Mouse (Mus musculus) myocyte (in vitro differentiated cells): ENCODE measurements around the gene Kitl. TPM values are rescaled to one million over a fixed set of nuclear protein-coding genes. Genes with fewer than 3 reads are reported as not detected.
A peak's percentile ranks its signal among the peaks of the same experiment; 100 is the strongest.

ENCODE experiments used
- H3K27me3 ChIP-seq: one replicate; pipeline ENCODE4 v1.6.1; 2011; ENCODE audit not compliant: control insufficient read depth, insufficient read depth, insufficient read length
- H3K36me3 ChIP-seq: one replicate; pipeline ENCODE4 v1.6.1; 2011; ENCODE audit not compliant: control insufficient read depth, insufficient read depth
- H3K4me2 ChIP-seq: one replicate; pipeline ENCODE4 v1.6.1; 2011; ENCODE audit warnings: low read depth, control low read depth
- H3K4me3 ChIP-seq: one replicate; pipeline ENCODE4 v1.5.1; 2011; ENCODE audit warnings: mild to moderate bottlenecking, control low read depth, moderate library complexity
- H3K79me2 ChIP-seq: one replicate; pipeline ENCODE4 v1.6.1; 2011; ENCODE audit not compliant: control insufficient read depth, insufficient read depth
- H3ac ChIP-seq: one replicate; pipeline ENCODE4 v1.6.1; 2011; ENCODE audit not compliant: control insufficient read depth, insufficient read length
- CEBPB ChIP-seq: IDR thresholded peaks from 2 replicates; pipeline ENCODE4 v1.6.1; 2011; ENCODE audit warnings: mild to moderate bottlenecking, moderate library complexity; ENCODE audit not compliant: poor library complexity, insufficient read depth, severe bottlenecking
- E2F4 ChIP-seq: IDR thresholded peaks from one replicate; pipeline ENCODE4 v1.6.1; 2011; ENCODE audit warnings: mild to moderate bottlenecking, control low read depth, moderate library complexity; ENCODE audit not compliant: insufficient read depth
- MAX ChIP-seq: IDR thresholded peaks from one replicate; pipeline ENCODE4 v1.6.1; 2011; ENCODE audit warnings: low read depth, mild to moderate bottlenecking, control low read depth
- MYOD1 ChIP-seq, 3 experiments: IDR thresholded peaks; one replicate each; pipeline ENCODE4 v1.6.1; 2011; ENCODE audit warnings: control low read depth in 2 of 3, low read depth in 2 of 3, mild to moderate bottlenecking in 2 of 3, moderate library complexity in 1 of 3; ENCODE audit not compliant: insufficient read length in 2 of 3, control insufficient read depth in 1 of 3
- MYOG ChIP-seq, 3 experiments: IDR thresholded peaks; one replicate each; pipeline ENCODE4 v1.6.1; 2011; ENCODE audit warnings: control low read depth in 2 of 3, low read depth in 2 of 3, mild to moderate bottlenecking in 2 of 3; ENCODE audit not compliant: insufficient read length in 2 of 3, control insufficient read depth in 1 of 3, insufficient read depth in 1 of 3
- POLR2A ChIP-seq: IDR thresholded peaks from one replicate; pipeline ENCODE4 v1.6.1; 2011; ENCODE audit warnings: low read depth, mild to moderate bottlenecking, control low read depth, moderate library complexity; ENCODE audit not compliant: insufficient read length
- POLR2AphosphoS2 ChIP-seq: IDR thresholded peaks from one replicate; pipeline ENCODE4 v1.6.1; 2011; ENCODE audit warnings: low read depth, control low read depth; ENCODE audit not compliant: insufficient read length
- REST ChIP-seq: IDR thresholded peaks from one replicate; pipeline ENCODE4 v1.6.1; 2011; ENCODE audit warnings: mild to moderate bottlenecking, control low read depth, moderate library complexity; ENCODE audit not compliant: insufficient read depth, insufficient read length
- SRF ChIP-seq: IDR thresholded peaks from one replicate; pipeline ENCODE4 v1.6.1; 2011; ENCODE audit warnings: low read depth; ENCODE audit not compliant: control insufficient read depth, insufficient read length
- TCF12 ChIP-seq: IDR thresholded peaks from one replicate; pipeline ENCODE4 v1.6.1; 2011; ENCODE audit warnings: mild to moderate bottlenecking, control low read depth; ENCODE audit not compliant: poor library complexity, insufficient read depth, severe bottlenecking
- TCF3 ChIP-seq: IDR thresholded peaks from one replicate; pipeline ENCODE4 v1.6.1; 2011; ENCODE audit warnings: low read depth, control low read depth; ENCODE audit not compliant: insufficient read length
- USF1 ChIP-seq: IDR thresholded peaks from one replicate; pipeline ENCODE4 v1.6.1; 2011; ENCODE audit warnings: low read depth, mild to moderate bottlenecking, control low read depth, moderate library complexity
- polyA plus RNA-seq: library from polyadenylated mRNA; unstranded; fragments of >200 nt; fragmentation: generic; extraction: Trizol; gene quantifications from one replicate; pipeline ENCODE4 v1.2.1, GENCODE M21; 2012; ENCODE audit warnings: missing spikeins

Kitl gene
- polyA plus RNA-seq = 1.6 TPM

DNA sequence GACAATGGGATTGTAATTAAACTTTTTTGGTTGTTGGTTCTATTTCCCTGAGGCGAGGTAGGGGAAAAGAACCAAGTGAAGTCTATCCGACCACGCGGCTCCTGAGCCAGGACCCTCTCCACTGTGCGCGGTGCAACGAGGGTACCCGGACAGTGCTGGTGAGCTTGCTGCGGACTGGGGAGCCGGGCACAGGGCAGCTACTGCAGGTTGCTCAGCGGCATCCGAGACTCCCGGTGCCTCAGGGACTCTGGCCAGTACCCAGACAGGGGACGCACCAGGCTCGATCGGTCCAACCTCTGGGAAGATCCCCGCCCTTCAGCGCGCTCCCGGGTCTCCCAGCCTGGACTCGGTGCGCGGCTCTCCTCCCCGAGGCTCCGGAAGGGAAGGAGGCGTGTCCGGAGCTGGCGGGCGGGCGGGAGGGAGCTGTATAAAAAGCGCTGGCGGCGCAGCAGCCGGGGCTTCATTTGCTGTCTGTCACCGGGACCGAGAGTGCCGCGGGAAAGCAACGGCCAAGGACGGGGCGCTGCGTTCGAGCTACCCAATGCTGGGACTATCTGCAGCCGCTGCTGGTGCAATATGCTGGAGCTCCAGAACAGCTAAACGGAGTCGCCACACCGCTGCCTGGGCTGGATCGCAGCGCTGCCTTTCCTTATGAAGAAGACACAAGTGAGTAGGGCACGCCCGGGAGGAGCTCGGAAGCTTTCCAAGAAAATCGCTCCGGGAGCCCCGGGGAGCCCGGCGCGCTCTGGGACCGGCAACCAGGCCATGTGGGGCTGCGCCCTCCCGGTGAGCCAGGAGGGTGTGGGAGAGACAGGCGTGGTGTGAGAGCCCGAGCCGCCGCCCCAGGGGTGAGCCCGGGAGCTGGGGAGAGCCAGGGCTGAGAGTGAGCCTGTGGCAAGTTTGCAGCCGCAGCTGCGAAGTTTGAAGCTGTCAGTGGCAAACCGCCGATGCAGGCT lies at the start of gene Kitl:
Gene Kitl (plus strand): TSS at position 261 of the 956 bp plus-strand sequence.
- H3ac ChIP-seq = peak within 1 kb of the TSS; percentile 9
- no peaks in the 10 kb centered on the region for H3K27me3 ChIP-seq
- TF ChIP-seq TCF3 = no peak
- TF ChIP-seq POLR2A = peak; percentile 84
- TF ChIP-seq POLR2AphosphoS2 = peak; percentile 72
- peak in 1 of 3 experiments; percentile 12 for TF ChIP-seq MYOD1 (IDR thresholded peaks at IDR 0.05; ENCODE audit: control insufficient read depth in 1 of 3, insufficient read length in 2 of 3, low read depth in 2 of 3)
- TF ChIP-seq MYOG (IDR thresholded peaks at IDR 0.05; ENCODE audit: control insufficient read depth in 1 of 3, insufficient read depth in 1 of 3, insufficient read length in 2 of 3, low read depth in 2 of 3) = peak in 1 of 3 experiments; percentile 28
- TF ChIP-seq USF1 = no peak
- H3K4me3 ChIP-seq = peak within 1 kb of the TSS; percentile 60
- no peaks in the 10 kb centered on the region for H3K36me3 ChIP-seq
- H3K79me2 ChIP-seq = no peaks in the 10 kb centered on the region
- H3K4me2 ChIP-seq = peak within 1 kb of the TSS; percentile 72

DNA sequence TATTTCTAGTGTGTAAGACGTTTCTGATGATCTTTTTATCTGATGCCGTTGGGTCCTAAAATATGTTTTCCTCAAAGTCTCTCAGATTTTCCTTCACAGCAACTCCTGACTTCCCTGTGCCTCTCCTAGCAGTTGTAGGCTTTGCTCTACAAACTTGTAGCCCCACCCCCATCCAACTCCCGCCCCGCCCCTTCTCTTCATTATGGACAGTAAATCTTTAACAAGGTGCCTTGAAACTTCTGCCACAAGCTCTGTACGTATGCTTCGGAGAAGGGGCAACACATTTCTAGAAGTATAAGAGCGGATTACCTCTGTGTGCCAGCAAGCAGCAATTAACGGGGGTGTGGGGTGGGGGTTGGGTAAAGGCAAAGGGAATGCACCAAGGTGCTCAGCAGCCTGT lies 42.6 kb upstream of the Kitl start:
- H3K27me3 ChIP-seq = no peaks in the 10 kb centered on the region
- no peak overlapping the region for H3K4me2 ChIP-seq
- H3K4me3 ChIP-seq = no peak overlapping the region
- H3K79me2 ChIP-seq = no peaks in the 10 kb centered on the region
- H3ac ChIP-seq = no peak overlapping the region
- TF ChIP-seq USF1 (no peak), TCF12 (no peak), MYOG (IDR thresholded peaks at IDR 0.05; ENCODE audit: control insufficient read depth in 1 of 3, insufficient read depth in 1 of 3, insufficient read length in 2 of 3, low read depth in 2 of 3) (no peak), POLR2AphosphoS2 (no peak), E2F4 (no peak), CEBPB (no peak), MYOD1 (IDR thresholded peaks at IDR 0.05; ENCODE audit: control insufficient read depth in 1 of 3, insufficient read length in 2 of 3, low read depth in 2 of 3) (no peak), MAX (no peak), SRF (no peak), TCF3 (no peak), POLR2A (no peak), REST (no peak)
- H3K36me3 ChIP-seq = no peaks in the 10 kb centered on the region

DNA sequence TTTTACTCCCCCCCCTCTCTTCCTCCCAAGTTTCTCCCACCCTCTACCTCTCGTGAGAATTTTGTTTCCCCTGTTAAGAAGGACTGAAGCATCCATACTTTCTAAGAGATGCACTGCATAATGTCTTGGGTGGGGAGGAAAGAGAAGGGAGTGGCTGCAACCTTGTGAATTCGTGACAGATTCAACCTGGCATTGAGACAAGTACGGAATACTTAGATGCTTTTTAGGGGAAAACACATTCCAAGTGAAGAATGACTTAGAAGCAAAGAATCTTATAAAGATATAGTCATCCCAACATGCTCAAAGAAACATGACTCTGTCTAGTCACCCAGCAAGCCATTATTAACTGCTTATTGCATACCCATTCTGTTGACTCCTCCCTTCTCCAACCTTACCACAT lies 35.3 kb upstream of the Kitl start:
- H3K4me2 ChIP-seq = no peak overlapping the region
- no peaks in the 10 kb centered on the region for H3K36me3 ChIP-seq
- TF ChIP-seq SRF = no peak
- TF ChIP-seq POLR2A = no peak
- no peak for TF ChIP-seq USF1
- TF ChIP-seq MYOD1 (IDR thresholded peaks at IDR 0.05; ENCODE audit: control insufficient read depth in 1 of 3, insufficient read length in 2 of 3, low read depth in 2 of 3) = no peak
- no peak for TF ChIP-seq MAX
- no peak for TF ChIP-seq TCF3
- no peak for TF ChIP-seq REST
- TF ChIP-seq MYOG (IDR thresholded peaks at IDR 0.05; ENCODE audit: control insufficient read depth in 1 of 3, insufficient read depth in 1 of 3, insufficient read length in 2 of 3, low read depth in 2 of 3) = no peak
- no peak for TF ChIP-seq TCF12
- TF ChIP-seq CEBPB = no peak
- TF ChIP-seq POLR2AphosphoS2 = no peak
- TF ChIP-seq E2F4 = no peak
- H3K79me2 ChIP-seq = no peaks in the 10 kb centered on the region
- no peak overlapping the region for H3K4me3 ChIP-seq
- H3K27me3 ChIP-seq = no peaks in the 10 kb centered on the region
- H3ac ChIP-seq = no peak overlapping the region

DNA sequence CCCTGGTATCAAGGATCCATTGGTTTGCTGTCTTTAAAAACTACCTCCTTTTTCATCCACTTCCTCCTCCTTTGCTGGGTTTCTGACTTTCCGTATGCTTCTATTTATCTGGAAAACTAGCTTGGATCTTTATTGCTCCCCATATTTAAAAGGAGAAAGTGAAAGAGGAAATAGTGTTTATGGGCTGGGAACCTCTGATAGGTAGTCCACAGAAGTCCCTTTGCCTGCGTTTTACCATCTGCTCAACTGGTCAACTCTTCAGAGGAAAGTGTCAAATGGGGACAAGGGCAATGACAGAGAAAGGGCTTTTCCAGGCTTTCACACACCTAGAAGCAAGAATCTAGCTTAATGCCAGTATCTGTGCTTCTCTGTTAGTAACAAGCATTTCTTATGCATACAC lies 34.5 kb upstream of the Kitl start:
- H3ac ChIP-seq = no peak overlapping the region
- H3K27me3 ChIP-seq = no peaks in the 10 kb centered on the region
- TF ChIP-seq POLR2A (no peak), E2F4 (no peak), CEBPB (no peak), TCF3 (no peak), SRF (no peak), MAX (no peak), REST (no peak)
- no peak overlapping the region for H3K4me3 ChIP-seq
- no peak overlapping the region for H3K4me2 ChIP-seq
- no peaks in the 10 kb centered on the region for H3K36me3 ChIP-seq
- no peaks in the 10 kb centered on the region for H3K79me2 ChIP-seq

DNA sequence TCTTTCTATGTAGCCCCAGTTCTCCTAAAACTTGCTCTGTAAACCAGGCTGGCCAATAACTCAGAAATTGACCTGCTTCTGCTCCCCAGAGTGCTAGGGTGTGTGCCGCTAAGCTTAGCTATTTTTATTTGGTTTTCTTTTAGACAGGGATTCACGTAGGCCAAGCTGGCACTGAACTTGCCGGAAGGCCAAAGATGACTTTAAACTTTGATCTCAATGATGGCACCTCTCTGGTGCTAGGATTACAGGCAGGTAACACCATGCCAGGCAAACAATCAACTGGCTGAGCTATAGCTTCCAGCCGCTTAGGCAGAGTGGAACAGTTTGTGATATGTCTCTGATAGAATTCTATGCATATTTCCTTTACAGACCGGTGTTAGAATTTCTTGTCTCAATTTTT lies 33.5 kb upstream of the Kitl start:
- Histone ChIP-seq H3K4me2 (no peak overlapping the region), H3K27me3 (no peaks in the 10 kb centered on the region), H3K79me2 (no peaks in the 10 kb centered on the region), H3K4me3 (no peak overlapping the region), H3K36me3 (no peaks in the 10 kb centered on the region), H3ac (no peak overlapping the region)
- TF ChIP-seq TCF12 (no peak), REST (no peak), SRF (no peak), USF1 (no peak), CEBPB (no peak), POLR2AphosphoS2 (no peak), MYOD1 (IDR thresholded peaks at IDR 0.05; ENCODE audit: control insufficient read depth in 1 of 3, insufficient read length in 2 of 3, low read depth in 2 of 3) (no peak), MYOG (IDR thresholded peaks at IDR 0.05; ENCODE audit: control insufficient read depth in 1 of 3, insufficient read depth in 1 of 3, insufficient read length in 2 of 3, low read depth in 2 of 3) (no peak), MAX (no peak), E2F4 (no peak), POLR2A (no peak), TCF3 (no peak)
